Mouse (Mus musculus): ENCODE data around the gene Ankrd9. TPM values are rescaled to one million over a fixed set of nuclear protein-coding genes. Genes with fewer than 3 reads are reported as not detected.

The Ankrd9 gene
- polyA plus RNA-seq, 1 experiment: 23.9 TPM

GRCm38 (mm10) chr12:110935983-110936620 lies 42.7 kb downstream of the Ankrd9 start:
- WGBS: 61% methylated on average over 9 of the region's 9 CpGs
- H3K4me1 ChIP-seq (ENCODE audit: control insufficient read depth, insufficient read depth, low read length): no peaks in the 10 kb centered on the region
- no peaks in the 10 kb centered on the region for H3K36me3 ChIP-seq (ENCODE audit: control insufficient read depth, insufficient read depth, low read length)
- H3K4me3 ChIP-seq (ENCODE audit: insufficient read depth, low read depth, low read length): no peak overlapping the region
- H3K27me3 ChIP-seq (replicated peaks; ENCODE audit: control insufficient read depth, insufficient read depth, low read length): no peaks in the 10 kb centered on the region
- DNase-seq: peak; percentile 87
- TF ChIP-seq CTCF (conservative IDR thresholded peaks at IDR 0.05; ENCODE audit: insufficient read depth, insufficient read length, low read depth, low read length): peak; percentile 96
- no peak for TF ChIP-seq POLR2A (IDR thresholded peaks at IDR 0.05; ENCODE audit: low read depth, low read length)
- no peak overlapping the region for H3K27ac ChIP-seq (ENCODE audit: insufficient read depth, low read depth, low read length)

GRCm38 (mm10) chr12:110932820-110933219 lies 46.0 kb downstream of the Ankrd9 start:
- WGBS: 56% methylated on average over 5 of the region's 5 CpGs
- Histone ChIP-seq H3K27me3 (replicated peaks; ENCODE audit: control insufficient read depth, insufficient read depth, low read length) (no peaks in the 10 kb centered on the region), H3K4me3 (ENCODE audit: insufficient read depth, low read depth, low read length) (no peak overlapping the region), H3K27ac (ENCODE audit: insufficient read depth, low read depth, low read length) (no peak overlapping the region), H3K4me1 (ENCODE audit: control insufficient read depth, insufficient read depth, low read length) (no peaks in the 10 kb centered on the region), H3K36me3 (ENCODE audit: control insufficient read depth, insufficient read depth, low read length) (no peaks in the 10 kb centered on the region)
- DNase-seq: no peak
- TF ChIP-seq POLR2A (IDR thresholded peaks at IDR 0.05; ENCODE audit: low read depth, low read length) (no peak), CTCF (conservative IDR thresholded peaks at IDR 0.05; ENCODE audit: insufficient read depth, insufficient read length, low read depth, low read length) (no peak)

Other genes with a start within 250 kb of the Ankrd9 start
- 24.0 and 24.5 TPM in 2 replicates for gene Wdr20, start 241.1 kb downstream of the Ankrd9 start, polyA plus RNA-seq (2012; rRNA removed)
- gene Mok, start 138.1 kb downstream of the Ankrd9 start, polyA plus RNA-seq (2012; rRNA removed): 9.8 and 10.1 TPM in 2 replicates
- gene Zfp839, start 128.8 kb downstream of the Ankrd9 start, polyA plus RNA-seq (2012; rRNA removed): 6.9 and 9.0 TPM in 2 replicates
- 27.1 and 28.6 TPM in 2 replicates for gene Cinp, start 89.9 kb downstream of the Ankrd9 start, polyA plus RNA-seq (2012; rRNA removed)
- 4.3 and 4.7 TPM in 2 replicates for gene Tecpr2, start 89.8 kb downstream of the Ankrd9 start, polyA plus RNA-seq (2012; rRNA removed)
- gene Rcor1, start 60.3 kb upstream of the Ankrd9 start, polyA plus RNA-seq (2012; rRNA removed): 9.7 and 11.5 TPM in 2 replicates
- gene Traf3, start 187.3 kb upstream of the Ankrd9 start, polyA plus RNA-seq (2012; rRNA removed): 11.6 and 12.2 TPM in 2 replicates
- not detected in 2 replicates for gene 4930595D18Rik, start 205.5 kb upstream of the Ankrd9 start, polyA plus RNA-seq (2012; rRNA removed)

Data from kidney, adult 2 months (tissue).